ENCODE assay signal across 27 mouse cellular contexts in genomic region chr6:53768275-53768674, GRCm38 (mm10). TPM values are rescaled to one million over a fixed set of nuclear protein-coding genes. Genes with fewer than 3 reads are reported as not detected.
"Had no signal": no experiment of that assay in that cellular context is flagged by ENCODE, and none has a peak within 500 bp of the region (broad histone marks: within the 10 kb centered on the region; RNA-seq: fewer than 3 reads in every experiment).

No protein-coding gene starts in this region.

- H3K4me2 ChIP-seq: embryonic facial prominence, embryonic 12.5 days; embryonic facial prominence, embryonic 13.5 days; embryonic facial prominence, embryonic 15.5 days; forebrain, embryonic 13.5 days; forebrain, embryonic 15.5 days; heart, embryonic 12.5 days had no signal

- ATAC-seq: forebrain, embryonic 13.5 days; forebrain, embryonic 15.5 days had no signal

- H3K36me3 ChIP-seq: embryonic facial prominence, embryonic 10.5 days; embryonic facial prominence, embryonic 12.5 days; embryonic facial prominence, embryonic 13.5 days; embryonic facial prominence, embryonic 15.5 days; forebrain, embryonic 10.5 days; forebrain, embryonic 15.5 days; heart, embryonic 10.5 days; heart, embryonic 12.5 days had no signal

- H3K27me3 ChIP-seq: embryonic facial prominence, embryonic 12.5 days; embryonic facial prominence, embryonic 13.5 days; embryonic facial prominence, embryonic 15.5 days; forebrain, embryonic 13.5 days; forebrain, embryonic 15.5 days had no signal

- H3K27ac ChIP-seq: embryonic facial prominence, embryonic 10.5 days; embryonic facial prominence, embryonic 12.5 days; embryonic facial prominence, embryonic 13.5 days; embryonic facial prominence, embryonic 15.5 days; forebrain, embryonic 10.5 days; forebrain, embryonic 13.5 days; forebrain, embryonic 15.5 days; gastrocnemius, adult 2 months; heart, adult 2 months; heart, embryonic 10.5 days had no signal

- DNase-seq: cerebellum, adult 2 months; cerebellum, adult 8-10 months; cerebellum, adult 9-10 months; cerebellum, adult 9-11 months; cerebellum, postnatal 10 days; cerebellum, postnatal 14 days; cerebellum, postnatal 25 days; cerebellum, postnatal 36 days; embryo, embryonic 11 days; gastrocnemius, adult 2 months; gastrocnemius, postnatal 10 days; gastrocnemius, postnatal 14 days; gastrocnemius, postnatal 25 days; gastrocnemius, postnatal 36 days had no signal

- H3K4me3 ChIP-seq: embryonic facial prominence, embryonic 10.5 days; embryonic facial prominence, embryonic 12.5 days; embryonic facial prominence, embryonic 13.5 days; embryonic facial prominence, embryonic 15.5 days; erythroblast, embryonic 14.5 days; forebrain, embryonic 10.5 days; forebrain, embryonic 13.5 days; forebrain, embryonic 15.5 days; gastrocnemius, adult 2 months; heart, adult 2 months; heart, embryonic 10.5 days; heart, embryonic 12.5 days had no signal

- H3K4me1 ChIP-seq: forebrain, embryonic 13.5 days; forebrain, embryonic 15.5 days had no signal

- H3K9ac ChIP-seq: embryonic facial prominence, embryonic 12.5 days; embryonic facial prominence, embryonic 13.5 days; embryonic facial prominence, embryonic 15.5 days; forebrain, embryonic 13.5 days; forebrain, embryonic 15.5 days; heart, embryonic 12.5 days had no signal

- H3K9me3 ChIP-seq: embryonic facial prominence, embryonic 10.5 days; embryonic facial prominence, embryonic 12.5 days; embryonic facial prominence, embryonic 13.5 days; embryonic facial prominence, embryonic 15.5 days; forebrain, embryonic 10.5 days; forebrain, embryonic 13.5 days; forebrain, embryonic 15.5 days; heart, embryonic 10.5 days; heart, embryonic 12.5 days had no signal

RNA-seq across cellular contexts. Expression of gene Tril, which starts 52.4 kb away (rescaled TPM):
- total RNA-seq: common myeloid progenitor, adult 5-6 weeks; granulocyte monocyte progenitor cell, adult 5-6 weeks had no signal
- polyA plus RNA-seq: erythroblast, embryonic 14.5 days had no signal
